Mouse (Mus musculus): ENCODE measurements around the gene Gm3435. TPM values are rescaled to one million over a fixed set of nuclear protein-coding genes. Genes with fewer than 3 reads are reported as not detected.
"Not testable (repeated sequence)": the region's sequence is repeated elsewhere in the genome, so short reads cannot be mapped to it uniquely, and the experiment has no call there.

Gm3435 gene
- polyA plus RNA-seq, 1 experiment, result 16.4 TPM

- H3K4me1 ChIP-seq (ENCODE audit: control insufficient read depth, insufficient read depth, low read length); H3K27ac ChIP-seq (ENCODE audit: control insufficient read depth, insufficient read depth, low read depth, low read length, poor library complexity); H3K4me3 ChIP-seq (replicated peaks; ENCODE audit: control insufficient read depth, low read depth, low read length): not testable (repeated sequence)
- WGBS, result no CpG with 5 or more reads among the region's 4 CpGs
Observed at GRCm38 (mm10) chr17:15000047-15000446, 9.9 kb upstream of the Gm3435 start.

GRCm38 (mm10) chr17:15009088-15009487, 888 bp upstream of the Gm3435 start:
- H3K4me1 ChIP-seq (ENCODE audit: control insufficient read depth, insufficient read depth, low read length); H3K4me3 ChIP-seq (replicated peaks; ENCODE audit: control insufficient read depth, low read depth, low read length); H3K27ac ChIP-seq (ENCODE audit: control insufficient read depth, insufficient read depth, low read depth, low read length, poor library complexity): not testable (repeated sequence)
- no CpG with 5 or more reads among the region's 3 CpGs for WGBS

GRCm38 (mm10) chr17:15021503-15022220, 11.7 kb downstream of the Gm3435 start:
- WGBS, result 82% methylated on average over 3 of the region's 3 CpGs
- H3K4me1 ChIP-seq (ENCODE audit: control insufficient read depth, insufficient read depth, low read length); H3K4me3 ChIP-seq (replicated peaks; ENCODE audit: control insufficient read depth, low read depth, low read length): not testable (repeated sequence)

GRCm38 (mm10) chr17:15023878-15024492, 14.0 kb downstream of the Gm3435 start:
- H3K27ac ChIP-seq (ENCODE audit: control insufficient read depth, insufficient read depth, low read depth, low read length, poor library complexity); H3K4me1 ChIP-seq (ENCODE audit: control insufficient read depth, insufficient read depth, low read length); H3K4me3 ChIP-seq (replicated peaks; ENCODE audit: control insufficient read depth, low read depth, low read length): not testable (repeated sequence)
- WGBS, result no CpG with 5 or more reads among the region's 97 CpGs

More at GRCm38 (mm10) chr17:15021503-15022220, 11.7 kb downstream of the Gm3435 start:
- H3K27ac ChIP-seq (ENCODE audit: control insufficient read depth, insufficient read depth, low read depth, low read length, poor library complexity), result peak overlapping the region; percentile 48; the same call in 1 of the 2 replicates

- H3K4me1 ChIP-seq (ENCODE audit: control insufficient read depth, insufficient read depth, low read length); H3K4me3 ChIP-seq (replicated peaks; ENCODE audit: control insufficient read depth, low read depth, low read length); H3K27ac ChIP-seq (ENCODE audit: control insufficient read depth, insufficient read depth, low read depth, low read length, poor library complexity): not testable (repeated sequence)
- WGBS, result no CpG with 5 or more reads among the region's 48 CpGs
Observed at GRCm38 (mm10) chr17:15024502-15025193, 14.7 kb downstream of the Gm3435 start.

- H3K4me1 ChIP-seq (ENCODE audit: control insufficient read depth, insufficient read depth, low read length); H3K27ac ChIP-seq (ENCODE audit: control insufficient read depth, insufficient read depth, low read depth, low read length, poor library complexity); H3K4me3 ChIP-seq (replicated peaks; ENCODE audit: control insufficient read depth, low read depth, low read length): not testable (repeated sequence)
- no CpG with 5 or more reads among the region's 6 CpGs for WGBS
Observed at GRCm38 (mm10) chr17:15025513-15025912, 15.5 kb downstream of the Gm3435 start.

GRCm38 (mm10) chr17:15031414-15031813, 21.4 kb downstream of the Gm3435 start:
- H3K4me1 ChIP-seq (ENCODE audit: control insufficient read depth, insufficient read depth, low read length); H3K4me3 ChIP-seq (replicated peaks; ENCODE audit: control insufficient read depth, low read depth, low read length); H3K27ac ChIP-seq (ENCODE audit: control insufficient read depth, insufficient read depth, low read depth, low read length, poor library complexity): not testable (repeated sequence)
- WGBS, result no CpG with 5 or more reads among the region's 4 CpGs

GRCm38 (mm10) chr17:15040455-15040854, 30.5 kb downstream of the Gm3435 start:
- H3K4me1 ChIP-seq (ENCODE audit: control insufficient read depth, insufficient read depth, low read length); H3K4me3 ChIP-seq (replicated peaks; ENCODE audit: control insufficient read depth, low read depth, low read length); H3K27ac ChIP-seq (ENCODE audit: control insufficient read depth, insufficient read depth, low read depth, low read length, poor library complexity): not testable (repeated sequence)
- WGBS, result no CpG with 5 or more reads among the region's 3 CpGs

GRCm38 (mm10) chr17:15041175-15041729, 31.3 kb downstream of the Gm3435 start, which contains the start of the genes Ermard, Tcte3 and Gm3448:
Ermard (plus strand) TSS chr17:15041208.
Tcte3 (minus strand) TSS chr17:15041488.
Gm3448 (minus strand) TSS chr17:15041537.
- not testable (repeated sequence) for H3K27ac ChIP-seq (ENCODE audit: control insufficient read depth, insufficient read depth, low read depth, low read length, poor library complexity); H3K4me1 ChIP-seq (ENCODE audit: control insufficient read depth, insufficient read depth, low read length); H3K4me3 ChIP-seq (replicated peaks; ENCODE audit: control insufficient read depth, low read depth, low read length)
- WGBS, result 0% methylated on average over 19 of the region's 56 CpGs

GRCm38 (mm10) chr17:15050338-15050737, 40.4 kb downstream of the Gm3435 start:
- WGBS, result no CpG with 5 or more reads among the region's 1 CpGs
- not testable (repeated sequence) for H3K4me3 ChIP-seq (replicated peaks; ENCODE audit: control insufficient read depth, low read depth, low read length)

GRCm38 (mm10) chr17:15052766-15053165, 42.8 kb downstream of the Gm3435 start:
- WGBS, result 58% methylated on average over 1 of the region's 1 CpGs
- not testable (repeated sequence) for H3K4me1 ChIP-seq (ENCODE audit: control insufficient read depth, insufficient read depth, low read length); H3K27ac ChIP-seq (ENCODE audit: control insufficient read depth, insufficient read depth, low read depth, low read length, poor library complexity); H3K4me3 ChIP-seq (replicated peaks; ENCODE audit: control insufficient read depth, low read depth, low read length)

More at GRCm38 (mm10) chr17:15050338-15050737, 40.4 kb downstream of the Gm3435 start:
- H3K27ac ChIP-seq (ENCODE audit: control insufficient read depth, insufficient read depth, low read depth, low read length, poor library complexity); H3K4me1 ChIP-seq (ENCODE audit: control insufficient read depth, insufficient read depth, low read length): not testable (repeated sequence)

GRCm38 (mm10) chr17:15053183-15053828, 43.3 kb downstream of the Gm3435 start:
- 87% methylated on average over 6 of the region's 8 CpGs for WGBS
- not testable (repeated sequence) for H3K4me1 ChIP-seq (ENCODE audit: control insufficient read depth, insufficient read depth, low read length); H3K27ac ChIP-seq (ENCODE audit: control insufficient read depth, insufficient read depth, low read depth, low read length, poor library complexity); H3K4me3 ChIP-seq (replicated peaks; ENCODE audit: control insufficient read depth, low read depth, low read length)

GRCm38 (mm10) chr17:15053829-15054200, 43.8 kb downstream of the Gm3435 start:
- not testable (repeated sequence) for H3K4me3 ChIP-seq (replicated peaks; ENCODE audit: control insufficient read depth, low read depth, low read length); H3K4me1 ChIP-seq (ENCODE audit: control insufficient read depth, insufficient read depth, low read length); H3K27ac ChIP-seq (ENCODE audit: control insufficient read depth, insufficient read depth, low read depth, low read length, poor library complexity)
- WGBS, result 93% methylated on average over 13 of the region's 13 CpGs

Data from bone marrow, adult 2 months (tissue).